Mouse (Mus musculus) myocyte (in vitro differentiated cells): ENCODE results near the gene Adrm1. TPM values are rescaled to one million over a fixed set of nuclear protein-coding genes. Genes with fewer than 3 reads are reported as not detected.

Experiments used
- H3K27me3 ChIP-seq: one replicate; pipeline ENCODE4 v1.6.1; 2011; ENCODE audit not compliant: control insufficient read depth, insufficient read depth, insufficient read length
- H3K36me3 ChIP-seq: one replicate; pipeline ENCODE4 v1.6.1; 2011; ENCODE audit not compliant: control insufficient read depth, insufficient read depth
- H3K4me2 ChIP-seq: one replicate; pipeline ENCODE4 v1.6.1; 2011; ENCODE audit warnings: low read depth, control low read depth
- H3K4me3 ChIP-seq: one replicate; pipeline ENCODE4 v1.5.1; 2011; ENCODE audit warnings: mild to moderate bottlenecking, control low read depth, moderate library complexity
- H3K79me2 ChIP-seq: one replicate; pipeline ENCODE4 v1.6.1; 2011; ENCODE audit not compliant: control insufficient read depth, insufficient read depth
- H3ac ChIP-seq: one replicate; pipeline ENCODE4 v1.6.1; 2011; ENCODE audit not compliant: control insufficient read depth, insufficient read length
- CEBPB ChIP-seq: IDR thresholded peaks from 2 replicates; pipeline ENCODE4 v1.6.1; 2011; ENCODE audit warnings: mild to moderate bottlenecking, moderate library complexity; ENCODE audit not compliant: poor library complexity, insufficient read depth, severe bottlenecking
- E2F4 ChIP-seq: IDR thresholded peaks from one replicate; pipeline ENCODE4 v1.6.1; 2011; ENCODE audit warnings: mild to moderate bottlenecking, control low read depth, moderate library complexity; ENCODE audit not compliant: insufficient read depth
- MAX ChIP-seq: IDR thresholded peaks from one replicate; pipeline ENCODE4 v1.6.1; 2011; ENCODE audit warnings: low read depth, mild to moderate bottlenecking, control low read depth
- MYOD1 ChIP-seq, 3 experiments: IDR thresholded peaks; one replicate each; pipeline ENCODE4 v1.6.1; 2011; ENCODE audit warnings: control low read depth in 2 of 3, low read depth in 2 of 3, mild to moderate bottlenecking in 2 of 3, moderate library complexity in 1 of 3; ENCODE audit not compliant: insufficient read length in 2 of 3, control insufficient read depth in 1 of 3
- MYOG ChIP-seq, 3 experiments: IDR thresholded peaks; one replicate each; pipeline ENCODE4 v1.6.1; 2011; ENCODE audit warnings: control low read depth in 2 of 3, low read depth in 2 of 3, mild to moderate bottlenecking in 2 of 3; ENCODE audit not compliant: insufficient read length in 2 of 3, control insufficient read depth in 1 of 3, insufficient read depth in 1 of 3
- POLR2A ChIP-seq: IDR thresholded peaks from one replicate; pipeline ENCODE4 v1.6.1; 2011; ENCODE audit warnings: low read depth, mild to moderate bottlenecking, control low read depth, moderate library complexity; ENCODE audit not compliant: insufficient read length
- POLR2AphosphoS2 ChIP-seq: IDR thresholded peaks from one replicate; pipeline ENCODE4 v1.6.1; 2011; ENCODE audit warnings: low read depth, control low read depth; ENCODE audit not compliant: insufficient read length
- REST ChIP-seq: IDR thresholded peaks from one replicate; pipeline ENCODE4 v1.6.1; 2011; ENCODE audit warnings: mild to moderate bottlenecking, control low read depth, moderate library complexity; ENCODE audit not compliant: insufficient read depth, insufficient read length
- SRF ChIP-seq: IDR thresholded peaks from one replicate; pipeline ENCODE4 v1.6.1; 2011; ENCODE audit warnings: low read depth; ENCODE audit not compliant: control insufficient read depth, insufficient read length
- TCF12 ChIP-seq: IDR thresholded peaks from one replicate; pipeline ENCODE4 v1.6.1; 2011; ENCODE audit warnings: mild to moderate bottlenecking, control low read depth; ENCODE audit not compliant: poor library complexity, insufficient read depth, severe bottlenecking
- TCF3 ChIP-seq: IDR thresholded peaks from one replicate; pipeline ENCODE4 v1.6.1; 2011; ENCODE audit warnings: low read depth, control low read depth; ENCODE audit not compliant: insufficient read length
- USF1 ChIP-seq: IDR thresholded peaks from one replicate; pipeline ENCODE4 v1.6.1; 2011; ENCODE audit warnings: low read depth, mild to moderate bottlenecking, control low read depth, moderate library complexity
- polyA plus RNA-seq: library from polyadenylated mRNA; unstranded; fragments of >200 nt; fragmentation: generic; extraction: Trizol; gene quantifications from one replicate; pipeline ENCODE4 v1.2.1, GENCODE M21; 2012; ENCODE audit warnings: missing spikeins

Adrm1 gene
- polyA plus RNA-seq, 1 experiment = 188 TPM

GRCm38 (mm10) chr2:180184011-180184751 lies 12.9 kb downstream of the Adrm1 start:
- TF ChIP-seq REST (no peak), E2F4 (no peak), MAX (no peak), USF1 (no peak), MYOD1 (IDR thresholded peaks at IDR 0.05; ENCODE audit: control insufficient read depth in 1 of 3, insufficient read length in 2 of 3, low read depth in 2 of 3) (no peak), SRF (no peak), POLR2AphosphoS2 (no peak), CEBPB (no peak), MYOG (IDR thresholded peaks at IDR 0.05; ENCODE audit: control insufficient read depth in 1 of 3, insufficient read depth in 1 of 3, insufficient read length in 2 of 3, low read depth in 2 of 3) (no peak), POLR2A (no peak), TCF3 (no peak), TCF12 (no peak)
- H3ac ChIP-seq = no peak overlapping the region
- H3K27me3 ChIP-seq = no peaks in the 10 kb centered on the region
- no peaks in the 10 kb centered on the region for H3K79me2 ChIP-seq
- no peak overlapping the region for H3K4me3 ChIP-seq
- H3K36me3 ChIP-seq = peaks cover 22% of the 10 kb centered on the region
- H3K4me2 ChIP-seq = no peak overlapping the region

GRCm38 (mm10) chr2:180184752-180185109 lies 13.4 kb downstream of the Adrm1 start:
- TF ChIP-seq REST (no peak), CEBPB (no peak), E2F4 (no peak), SRF (no peak), TCF3 (no peak), TCF12 (no peak), MAX (no peak), POLR2AphosphoS2 (no peak), MYOG (IDR thresholded peaks at IDR 0.05; ENCODE audit: control insufficient read depth in 1 of 3, insufficient read depth in 1 of 3, insufficient read length in 2 of 3, low read depth in 2 of 3) (no peak)
- H3K4me2 ChIP-seq = no peak overlapping the region
- H3K27me3 ChIP-seq = no peaks in the 10 kb centered on the region
- no peaks in the 10 kb centered on the region for H3K79me2 ChIP-seq
- H3K4me3 ChIP-seq = no peak overlapping the region
- H3ac ChIP-seq = no peak overlapping the region
- peaks cover 22% of the 10 kb centered on the region for H3K36me3 ChIP-seq

DNA sequence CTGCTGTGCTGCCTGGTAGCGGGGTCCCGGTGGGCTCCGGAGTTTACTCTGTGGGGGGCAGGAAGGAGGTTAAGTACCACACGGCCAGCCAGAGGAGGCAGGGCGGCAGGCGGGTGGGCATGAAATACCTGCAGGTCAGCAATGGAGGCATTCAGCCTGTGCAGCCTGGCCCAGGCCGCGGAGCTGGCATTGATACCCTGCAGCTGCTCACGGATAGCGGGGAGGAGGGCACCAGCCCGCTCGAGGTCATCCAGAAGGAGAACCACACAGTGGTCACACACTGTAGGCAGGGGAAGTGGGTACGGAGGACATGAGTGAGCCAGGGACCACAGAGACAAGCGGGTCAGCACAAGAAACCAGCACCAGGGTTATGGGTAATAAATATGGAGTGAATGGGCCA lies 14.4 kb downstream of the Adrm1 start:
- no peak overlapping the region for H3K4me3 ChIP-seq
- H3K4me2 ChIP-seq = no peak overlapping the region
- peaks cover 22% of the 10 kb centered on the region for H3K36me3 ChIP-seq
- H3ac ChIP-seq = no peak overlapping the region
- H3K27me3 ChIP-seq = no peaks in the 10 kb centered on the region
- no peak for TF ChIP-seq POLR2A
- TF ChIP-seq POLR2AphosphoS2 = no peak
- TF ChIP-seq CEBPB = no peak
- TF ChIP-seq TCF3 = peak; percentile 25
- TF ChIP-seq USF1 = no peak
- TF ChIP-seq REST = no peak
- no peak for TF ChIP-seq TCF12
- TF ChIP-seq MYOD1 (IDR thresholded peaks at IDR 0.05; ENCODE audit: control insufficient read depth in 1 of 3, insufficient read length in 2 of 3, low read depth in 2 of 3) = peak in 2 of 3 experiments; percentile 72 to 87
- no peak for TF ChIP-seq E2F4
- TF ChIP-seq SRF = no peak
- peak; percentile 18 to 94 (median 87) for TF ChIP-seq MYOG (IDR thresholded peaks at IDR 0.05; ENCODE audit: control insufficient read depth in 1 of 3, insufficient read depth in 1 of 3, insufficient read length in 2 of 3, low read depth in 2 of 3)
- no peak for TF ChIP-seq MAX
- no peaks in the 10 kb centered on the region for H3K79me2 ChIP-seq

GRCm38 (mm10) chr2:180187362-180187761 lies 16.1 kb downstream of the Adrm1 start:
- Histone ChIP-seq H3K79me2 (no peaks in the 10 kb centered on the region), H3ac (no peak overlapping the region), H3K36me3 (peaks cover 22% of the 10 kb centered on the region), H3K4me3 (no peak overlapping the region), H3K27me3 (no peaks in the 10 kb centered on the region), H3K4me2 (no peak overlapping the region)
- no peak for TF ChIP-seq USF1
- TF ChIP-seq SRF = no peak
- no peak for TF ChIP-seq MYOG (IDR thresholded peaks at IDR 0.05; ENCODE audit: control insufficient read depth in 1 of 3, insufficient read depth in 1 of 3, insufficient read length in 2 of 3, low read depth in 2 of 3)
- TF ChIP-seq CEBPB = no peak
- no peak for TF ChIP-seq REST
- TF ChIP-seq E2F4 = no peak
- no peak for TF ChIP-seq POLR2A
- TF ChIP-seq TCF3 = no peak
- no peak for TF ChIP-seq POLR2AphosphoS2
- no peak for TF ChIP-seq MYOD1 (IDR thresholded peaks at IDR 0.05; ENCODE audit: control insufficient read depth in 1 of 3, insufficient read length in 2 of 3, low read depth in 2 of 3)
- TF ChIP-seq TCF12 = no peak
